Mouse (Mus musculus) layer of hippocampus, adult 11-12 months (tissue): ENCODE results near the gene Vwc2.

Experiments used
- DNase-seq: peaks from one replicate; pipeline ENCODE4 v3.0.0; 2022; ENCODE audit warnings: low spot score

Vwc2 gene

DNA sequence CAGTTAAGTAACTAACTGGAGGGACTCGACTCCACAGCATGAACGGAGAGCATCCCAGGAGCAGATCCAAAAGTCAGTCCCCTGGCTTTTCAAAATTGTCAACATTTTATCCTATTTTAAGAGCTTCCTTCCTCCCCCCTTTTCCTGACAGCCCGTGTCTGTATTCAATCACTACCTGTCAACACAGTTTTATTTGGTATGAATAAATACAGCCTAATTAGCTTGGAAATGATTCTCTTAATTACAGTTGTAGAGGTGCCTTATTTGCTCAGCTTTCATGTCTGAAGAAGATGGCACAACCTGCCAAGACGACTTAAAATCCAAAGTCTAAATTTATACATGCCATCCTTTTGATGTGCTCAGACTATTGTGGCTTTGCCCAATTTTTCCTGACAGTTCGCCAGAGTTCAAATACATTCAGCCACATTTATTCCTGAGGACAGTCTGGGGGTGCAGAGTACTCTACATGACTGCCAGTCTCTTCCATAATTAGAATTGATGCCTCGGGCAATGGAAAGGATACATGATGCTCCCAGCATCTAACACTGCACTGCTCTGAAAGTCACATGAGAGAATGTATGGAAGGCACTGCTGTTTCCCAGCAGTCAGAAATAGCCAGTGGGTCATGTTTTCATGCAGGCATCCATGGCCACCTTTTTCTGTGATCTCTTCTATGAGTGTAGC lies 128.8 kb downstream of the Vwc2 start:
- DNase-seq: no peak

DNA sequence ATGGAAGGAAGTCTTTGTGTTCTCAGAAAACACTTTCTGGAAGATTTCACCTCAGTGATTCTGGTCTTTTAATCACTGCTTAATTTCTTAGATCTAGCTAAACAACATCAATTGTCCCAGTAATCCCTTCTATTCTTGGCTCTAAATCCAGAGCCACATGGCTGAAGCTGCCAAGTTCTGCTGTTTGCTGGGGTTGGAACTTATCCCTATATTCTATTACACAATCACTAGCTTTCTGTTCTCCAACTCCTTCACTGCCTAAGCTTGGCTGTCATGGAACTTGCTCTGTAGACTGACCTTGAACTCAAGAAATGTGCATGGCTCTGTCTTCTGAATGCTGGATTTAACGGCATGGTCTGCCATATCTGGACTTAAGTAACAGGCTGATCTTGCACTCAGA lies 143.3 kb downstream of the Vwc2 start:
- DNase-seq: no peak

DNA sequence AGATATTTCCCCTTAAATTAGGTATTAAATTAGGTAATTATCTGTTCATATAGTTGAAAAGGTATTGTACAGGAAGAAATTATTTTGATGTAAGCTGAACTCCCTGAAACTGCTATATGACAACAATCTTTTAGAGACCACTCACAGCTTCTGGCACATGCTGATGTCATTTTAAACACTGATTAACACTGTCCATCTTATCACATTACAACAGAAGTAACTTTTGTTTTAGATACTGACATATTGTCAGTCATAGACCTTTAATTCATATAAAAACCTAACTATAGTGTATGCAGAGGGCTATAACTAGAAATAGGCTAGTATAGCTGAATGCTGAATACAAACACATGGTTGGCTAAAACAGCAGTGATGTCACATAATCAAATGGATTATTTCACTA lies 166.1 kb downstream of the Vwc2 start:
- DNase-seq: no peak

DNA sequence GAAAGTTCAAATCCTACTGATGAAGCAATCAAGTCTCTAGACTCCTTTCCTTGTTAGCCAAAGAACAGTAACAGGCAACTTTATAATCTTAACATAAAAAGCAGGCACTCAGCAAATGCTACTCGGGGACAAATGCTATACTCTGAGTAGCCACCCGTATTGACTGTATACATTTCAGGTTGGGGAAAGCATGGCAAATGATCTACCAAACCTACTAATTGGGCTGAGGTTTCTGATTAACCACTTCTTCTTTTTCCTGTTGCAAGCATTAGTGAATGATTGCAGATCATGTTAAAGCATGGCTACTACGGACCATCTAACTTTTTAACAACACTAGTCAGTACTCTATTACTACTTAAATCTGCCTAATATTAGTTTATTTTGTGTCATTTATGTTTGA lies 169.5 kb downstream of the Vwc2 start:
- DNase-seq: no peak
